Mouse (Mus musculus) lung, embryonic 14.5 days (tissue): Measurements from ENCODE around the gene Hspa12a. TPM values are rescaled to one million over a fixed set of nuclear protein-coding genes. Genes with fewer than 3 reads are reported as not detected.
A peak's percentile ranks its signal among the peaks of the same experiment; 100 is the strongest.

Experiments used
- ATAC-seq: fragments of 200-750 bp; cut with Nextera tagmentation; 2 replicates; pipeline ENCODE4 v1.8.0; 2017; ENCODE audit warnings: mild to moderate bottlenecking, moderate TSS enrichment, moderate library complexity; ENCODE audit not compliant: insufficient read depth
- DNase-seq: peaks from one replicate; pipeline ENCODE4 v3.0.0-alpha.2; 2015
- H3K27ac ChIP-seq: fragments of 300-500 bp; sonication (generic); 2 replicates; pipeline ENCODE4 v1.5.1; 2014; ENCODE audit warnings: low read depth, mild to moderate bottlenecking, moderate library complexity
- H3K27me3 ChIP-seq: fragments of 300-500 bp; sonication (generic); 2 replicates; pipeline ENCODE4 v1.6.1; 2014; ENCODE audit warnings: low read length, control low read depth; ENCODE audit not compliant: insufficient read depth
- H3K36me3 ChIP-seq: fragments of 300-500 bp; sonication (generic); 2 replicates; pipeline ENCODE4 v1.6.1; 2014; ENCODE audit warnings: control low read depth; ENCODE audit not compliant: insufficient read depth
- H3K4me1 ChIP-seq: fragments of 300-500 bp; sonication (generic); 2 replicates; pipeline ENCODE4 v1.6.1; 2014; ENCODE audit warnings: antibody characterized with exemption, control low read depth; ENCODE audit not compliant: insufficient read depth
- H3K4me2 ChIP-seq: fragments of 300-500 bp; sonication (generic); 2 replicates; pipeline ENCODE4 v1.6.1; 2014; ENCODE audit warnings: mild to moderate bottlenecking
- H3K4me3 ChIP-seq: fragments of 300-500 bp; sonication (generic); 2 replicates; pipeline ENCODE4 v1.5.1; 2014; ENCODE audit warnings: low read depth, low read length
- H3K9ac ChIP-seq: fragments of 300-500 bp; sonication (generic); 2 replicates; pipeline ENCODE4 v1.6.1; 2014
- H3K9me3 ChIP-seq: fragments of 300-500 bp; sonication (generic); 2 replicates; pipeline ENCODE4 v1.6.1; 2016; ENCODE audit warnings: low read depth, low read length, control low read depth
- CTCF ChIP-seq: IDR thresholded peaks from 2 replicates; pipeline ENCODE4 v1.5.1; 2016; ENCODE audit warnings: antibody characterized with exemption, low read depth
- WGBS: fragments of 180-500 bp; shearing (Covaris S2); extraction: QIAGEN DNeasy Blood & Tissue Kit; methylation state at CpG from one replicate; pipeline ENCODE4 v1.1.7; 2014; 5-methylcytosine and 5-hydroxymethylcytosine counted together
- polyA plus RNA-seq: library from polyadenylated mRNA; unstranded; fragments of >200 nt; fragmentation: Nextera tagmentation; extraction: Ambion mirVana; gene quantifications from 2 replicates; pipeline ENCODE4 v1.2.1, GENCODE M21; 2014

Gene Hspa12a
- polyA plus RNA-seq, 1 experiment from 2014 or later, result 3.9 TPM

DNA sequence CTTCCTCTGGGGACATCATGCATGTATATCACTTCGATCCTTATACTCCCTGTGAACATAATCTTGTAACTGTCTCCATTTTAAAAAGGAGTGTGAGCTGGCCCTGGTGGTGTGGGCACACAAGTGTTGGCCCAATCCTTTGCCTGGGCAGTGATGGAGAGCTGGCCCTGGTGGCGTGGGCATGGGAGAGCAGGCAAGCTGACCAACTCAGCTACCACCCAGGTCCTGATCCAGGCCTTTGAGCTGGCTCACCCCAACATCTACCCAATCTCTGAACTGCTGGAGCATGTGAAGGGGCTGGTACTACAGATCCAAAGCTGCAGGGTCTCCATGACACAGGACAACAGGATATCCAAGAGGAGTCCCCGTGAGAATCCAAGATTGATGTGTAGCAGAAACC, 120.2 kb downstream of the Hspa12a start:
- 79% methylated on average over 3 of the region's 3 CpGs for WGBS
- Histone ChIP-seq H3K9me3 (no peaks in the 10 kb centered on the region), H3K4me3 (no peak overlapping the region), H3K4me1 (no peaks in the 10 kb centered on the region), H3K27me3 (no peaks in the 10 kb centered on the region), H3K36me3 (no peaks in the 10 kb centered on the region), H3K4me2 (no peak overlapping the region), H3K27ac (no peak overlapping the region), H3K9ac (no peak overlapping the region)
- ATAC-seq, result no peak
- no peak for DNase-seq
- no peak for TF ChIP-seq CTCF

DNA sequence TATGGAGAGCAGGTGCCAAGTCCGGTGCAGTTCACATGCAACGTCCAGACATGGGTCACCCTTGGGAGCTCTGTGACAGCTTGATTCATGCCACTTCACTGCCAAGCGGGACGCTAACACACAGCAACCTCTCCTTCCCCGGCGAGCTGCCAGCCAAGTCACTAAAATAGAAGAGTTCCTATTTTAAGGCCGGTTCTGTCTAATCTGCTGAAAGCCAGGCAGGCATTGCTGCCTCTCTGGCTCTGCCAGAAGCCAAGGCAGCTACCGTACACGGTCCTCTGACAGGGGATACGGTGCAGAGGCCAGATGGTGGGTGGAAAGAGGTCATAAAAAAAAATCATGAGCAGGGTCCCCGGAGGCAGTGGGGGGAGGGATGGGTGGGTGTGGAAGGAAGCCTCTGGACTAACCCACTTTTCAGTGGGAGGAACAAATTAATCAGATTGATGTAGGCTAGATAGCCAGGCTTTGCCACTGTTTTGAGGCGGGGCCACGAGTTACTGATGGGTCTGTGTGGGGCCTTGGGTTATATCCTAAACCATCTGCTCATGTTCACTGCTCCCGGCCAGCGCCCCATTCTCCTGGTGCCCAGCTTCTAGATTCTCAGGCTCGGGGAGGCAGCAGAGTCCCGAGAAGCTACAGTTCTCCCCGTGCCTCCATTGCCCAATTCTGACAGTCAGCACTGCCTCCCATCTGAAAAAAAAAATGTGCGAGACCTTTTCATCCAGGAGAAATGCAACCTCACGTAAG, 120.8 kb downstream of the Hspa12a start:
- 74% methylated on average over 20 of the region's 20 CpGs for WGBS
- no peaks in the 10 kb centered on the region for H3K36me3 ChIP-seq
- no peak overlapping the region for H3K9ac ChIP-seq
- no peak overlapping the region for H3K4me2 ChIP-seq
- ATAC-seq, result no peak
- H3K4me3 ChIP-seq, result no peak overlapping the region
- no peak for TF ChIP-seq CTCF
- H3K9me3 ChIP-seq, result no peaks in the 10 kb centered on the region
- no peaks in the 10 kb centered on the region for H3K4me1 ChIP-seq
- DNase-seq, result no peak
- no peaks in the 10 kb centered on the region for H3K27me3 ChIP-seq
- peak overlapping the region; percentile 37; the same call in 1 of the 2 replicates for H3K27ac ChIP-seq

DNA sequence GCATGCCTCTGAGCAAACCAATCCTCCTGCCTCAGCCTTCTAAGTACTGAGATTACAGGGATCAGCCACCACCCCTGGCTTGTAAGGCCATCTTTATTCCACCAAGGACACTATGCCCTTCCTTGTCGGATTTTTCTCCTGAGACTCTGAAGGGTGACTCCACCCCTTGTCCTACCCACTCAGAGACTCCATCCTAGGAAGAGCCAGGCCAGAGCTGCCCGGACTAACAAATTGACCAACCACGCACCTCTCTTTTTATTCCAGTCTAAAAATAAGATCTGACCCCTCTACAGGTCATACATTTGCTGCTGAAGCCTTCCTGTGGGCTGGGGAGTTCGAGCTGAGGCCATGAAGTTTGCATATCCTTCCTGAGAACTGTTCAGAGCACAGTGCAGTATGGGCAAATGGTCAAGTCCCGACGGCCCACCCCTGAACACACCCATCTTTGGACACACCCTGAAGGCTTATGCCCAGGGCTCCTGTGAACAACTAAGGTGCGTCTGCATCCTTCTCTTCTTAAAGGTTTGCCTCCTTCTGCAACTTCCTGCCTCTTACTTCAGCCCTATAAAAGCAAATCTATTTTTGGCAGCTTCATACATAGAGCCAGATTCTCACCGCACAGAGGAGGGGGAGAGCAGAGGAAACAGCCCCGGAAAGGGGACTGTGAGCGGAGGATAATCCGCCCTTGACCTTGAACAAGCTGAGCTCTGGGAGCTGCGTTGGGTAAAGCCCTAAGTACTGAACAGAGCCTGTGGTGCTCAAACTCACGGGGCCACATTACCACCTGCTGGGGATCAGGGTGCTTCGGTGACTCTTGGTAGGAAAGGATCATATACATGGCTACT, 124.7 kb downstream of the Hspa12a start:
- Histone ChIP-seq H3K9me3 (no peaks in the 10 kb centered on the region), H3K4me2 (no peak overlapping the region), H3K27me3 (no peaks in the 10 kb centered on the region), H3K9ac (no peak overlapping the region), H3K4me3 (no peak overlapping the region), H3K36me3 (no peaks in the 10 kb centered on the region), H3K27ac (no peak overlapping the region), H3K4me1 (no peaks in the 10 kb centered on the region)
- no peak for DNase-seq
- 68% methylated on average over 14 of the region's 14 CpGs for WGBS
- no peak for ATAC-seq
- TF ChIP-seq CTCF, result no peak

DNA sequence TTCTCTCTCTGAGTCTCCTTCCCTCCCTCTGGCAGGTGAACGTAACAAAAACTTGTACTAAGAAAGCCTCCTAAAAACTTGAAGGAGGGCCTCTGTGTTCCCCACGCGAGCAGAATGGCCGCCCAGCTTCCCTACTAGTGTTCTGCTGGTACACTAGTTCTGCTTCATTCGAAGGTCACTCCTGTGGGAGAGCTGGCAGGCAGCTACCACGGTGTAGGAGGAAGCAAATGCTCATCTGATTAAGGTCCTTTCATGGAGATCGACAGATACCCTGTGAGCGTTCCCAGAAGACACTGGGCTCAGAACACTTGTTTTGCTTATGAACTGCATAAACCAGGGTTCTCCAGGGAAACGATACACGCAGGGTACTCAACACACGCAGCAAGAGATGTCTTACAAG, 126.1 kb downstream of the Hspa12a start:
- WGBS, result 86% methylated on average over 11 of the region's 11 CpGs
- Histone ChIP-seq H3K4me2 (no peak overlapping the region), H3K4me1 (no peaks in the 10 kb centered on the region), H3K27ac (no peak overlapping the region), H3K36me3 (no peaks in the 10 kb centered on the region), H3K9me3 (no peaks in the 10 kb centered on the region), H3K9ac (no peak overlapping the region), H3K4me3 (no peak overlapping the region), H3K27me3 (no peaks in the 10 kb centered on the region)
- DNase-seq, result no peak
- TF ChIP-seq CTCF, result no peak
- no peak for ATAC-seq

DNA sequence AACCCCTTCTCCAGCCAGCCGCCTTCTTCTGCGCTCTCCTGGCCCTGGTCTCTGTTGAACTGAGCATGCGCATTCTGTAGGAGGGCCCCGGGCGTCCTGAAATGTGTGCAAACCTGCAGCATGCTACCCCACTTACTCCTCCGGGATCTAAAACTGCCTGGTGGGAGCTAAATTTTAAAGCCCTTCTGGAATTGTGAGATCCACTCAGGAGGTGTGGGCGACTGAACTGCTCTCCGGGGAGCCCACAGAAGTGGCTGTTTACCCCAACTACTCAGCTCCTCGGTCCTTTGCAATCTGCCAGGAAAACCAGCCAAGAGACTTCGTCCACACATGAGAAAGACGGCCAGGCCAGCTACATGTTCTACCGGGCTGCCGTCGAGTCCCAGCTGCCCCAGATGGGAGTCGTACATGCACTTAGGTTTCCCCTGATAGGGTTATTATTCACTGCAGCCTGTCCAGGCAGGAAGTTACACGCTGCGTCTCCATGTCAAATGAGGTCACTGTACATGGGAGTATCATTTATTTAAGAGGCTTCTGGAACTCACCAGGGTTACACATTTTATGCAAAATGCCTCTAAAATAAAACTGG, 126.9 kb downstream of the Hspa12a start:
- Histone ChIP-seq H3K9ac (no peak overlapping the region), H3K4me3 (no peak overlapping the region), H3K4me2 (no peak overlapping the region), H3K4me1 (no peaks in the 10 kb centered on the region), H3K27ac (no peak overlapping the region), H3K27me3 (no peaks in the 10 kb centered on the region), H3K9me3 (no peaks in the 10 kb centered on the region), H3K36me3 (no peaks in the 10 kb centered on the region)
- TF ChIP-seq CTCF, result no peak
- ATAC-seq (no peak; the same call in 1 of the 2 replicates), DNase-seq (peak; percentile 13)
- WGBS, result 56% methylated on average over 17 of the region's 17 CpGs

DNA sequence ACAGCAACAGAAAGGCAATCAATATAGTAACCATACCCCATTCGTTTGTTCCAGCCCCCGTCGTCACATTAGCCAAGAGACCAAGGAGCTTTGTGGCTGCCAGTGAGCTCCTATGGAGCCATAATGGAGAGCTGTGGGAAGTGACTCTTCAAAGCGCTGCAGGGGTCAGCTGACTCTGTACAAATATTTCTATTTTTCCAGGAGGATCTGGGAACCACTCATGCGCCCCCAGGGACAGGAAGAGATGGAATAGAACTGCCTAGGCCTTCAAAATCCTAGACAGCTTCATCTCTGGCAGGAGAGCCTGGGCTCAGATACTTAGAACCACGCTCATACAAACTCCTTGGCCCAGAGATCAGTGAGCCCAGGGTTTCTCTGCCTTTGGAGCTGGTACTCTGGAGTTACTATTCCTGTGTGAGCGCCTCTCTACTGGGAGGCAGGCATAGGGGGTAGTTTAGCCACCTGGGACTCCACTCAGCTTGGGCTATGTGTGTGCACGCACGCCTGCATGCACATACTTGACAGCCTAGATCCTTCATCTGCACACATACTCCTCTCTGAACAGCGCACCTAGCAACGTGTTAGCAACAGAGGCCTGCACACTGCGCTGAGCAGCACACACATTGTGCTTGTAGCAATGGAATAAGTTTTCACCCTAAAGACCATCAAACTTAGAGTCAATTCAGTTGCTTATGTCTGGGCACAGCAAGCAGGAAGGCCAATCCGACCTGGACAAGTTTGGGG, 128.1 kb downstream of the Hspa12a start:
- H3K36me3 ChIP-seq, result no peaks in the 10 kb centered on the region
- TF ChIP-seq CTCF, result no peak
- no peak overlapping the region for H3K4me3 ChIP-seq
- no peaks in the 10 kb centered on the region for H3K27me3 ChIP-seq
- H3K4me2 ChIP-seq, result no peak overlapping the region
- DNase-seq (no peak), ATAC-seq (no peak)
- H3K4me1 ChIP-seq, result no peaks in the 10 kb centered on the region
- no peaks in the 10 kb centered on the region for H3K9me3 ChIP-seq
- no peak overlapping the region for H3K27ac ChIP-seq
- 83% methylated on average over 13 of the region's 13 CpGs for WGBS
- H3K9ac ChIP-seq, result no peak overlapping the region
